Mouse (Mus musculus): ENCODE measurements around the gene Tgfb1i1.
A peak's percentile ranks its signal among the peaks of the same experiment; 100 is the strongest.

The Tgfb1i1 gene

GRCm38 (mm10) chr7:128284047-128284446 lies 37.4 kb downstream of the Tgfb1i1 start:
- Histone ChIP-seq H3K27me3 (ENCODE audit: insufficient read depth, low read length) (no peaks in the 10 kb centered on the region), H3K4me1 (replicated peaks; ENCODE audit: low read depth, low read length) (peaks cover 20% of the 10 kb centered on the region), H3K36me3 (ENCODE audit: insufficient read depth, low read length) (peaks cover 33% of the 10 kb centered on the region), H3K9me3 (ENCODE audit: low read length) (peaks cover 7% of the 10 kb centered on the region), H3K4me3 (replicated peaks; ENCODE audit: low read length) (no peak overlapping the region)
- TF ChIP-seq POU5F1 (IDR thresholded peaks at IDR 0.05; ENCODE audit: borderline replicate concordance, low read length) (no peak), NANOG (IDR thresholded peaks at IDR 0.05; ENCODE audit: borderline replicate concordance, low read length) (no peak), CTCF (conservative IDR thresholded peaks at IDR 0.05; ENCODE audit: low read length) (no peak)

- TF ChIP-seq NANOG (IDR thresholded peaks at IDR 0.05; ENCODE audit: borderline replicate concordance, low read length), result no peak
- TF ChIP-seq POU5F1 (IDR thresholded peaks at IDR 0.05; ENCODE audit: borderline replicate concordance, low read length), result no peak
- no peak for TF ChIP-seq CTCF (conservative IDR thresholded peaks at IDR 0.05; ENCODE audit: low read length)
- no peak overlapping the region for H3K4me3 ChIP-seq (replicated peaks; ENCODE audit: low read length)
- H3K27me3 ChIP-seq (ENCODE audit: insufficient read depth, low read length), result no peaks in the 10 kb centered on the region
Measured at GRCm38 (mm10) chr7:128285060-128285459, 38.4 kb downstream of the Tgfb1i1 start.

GRCm38 (mm10) chr7:128288923-128289544 lies 42.4 kb downstream of the Tgfb1i1 start:
- no peak for TF ChIP-seq NANOG (IDR thresholded peaks at IDR 0.05; ENCODE audit: borderline replicate concordance, low read length)
- no peak for TF ChIP-seq POU5F1 (IDR thresholded peaks at IDR 0.05; ENCODE audit: borderline replicate concordance, low read length)
- TF ChIP-seq CTCF (conservative IDR thresholded peaks at IDR 0.05; ENCODE audit: low read length), result peak; percentile 57
- no peaks in the 10 kb centered on the region for H3K27me3 ChIP-seq (ENCODE audit: insufficient read depth, low read length)
- no peaks in the 10 kb centered on the region for H3K9me3 ChIP-seq (ENCODE audit: low read length)
- no peak overlapping the region; the same call in 1 of the 2 replicates for H3K4me3 ChIP-seq (replicated peaks; ENCODE audit: low read length)
- peaks cover 25% of the 10 kb centered on the region for H3K4me1 ChIP-seq (replicated peaks; ENCODE audit: low read depth, low read length)
- peaks cover 50% of the 10 kb centered on the region for H3K36me3 ChIP-seq (ENCODE audit: insufficient read depth, low read length)

More at GRCm38 (mm10) chr7:128285060-128285459, 38.4 kb downstream of the Tgfb1i1 start:
- peaks cover 7% of the 10 kb centered on the region for H3K9me3 ChIP-seq (ENCODE audit: low read length)
- H3K36me3 ChIP-seq (ENCODE audit: insufficient read depth, low read length), result peaks cover 41% of the 10 kb centered on the region
- peaks cover 28% of the 10 kb centered on the region for H3K4me1 ChIP-seq (replicated peaks; ENCODE audit: low read depth, low read length)

- Histone ChIP-seq H3K9me3 (ENCODE audit: low read length) (no peaks in the 10 kb centered on the region), H3K4me1 (replicated peaks; ENCODE audit: low read depth, low read length) (peaks cover 25% of the 10 kb centered on the region), H3K27me3 (ENCODE audit: insufficient read depth, low read length) (peaks cover 7% of the 10 kb centered on the region), H3K36me3 (ENCODE audit: insufficient read depth, low read length) (peaks cover 37% of the 10 kb centered on the region), H3K4me3 (replicated peaks; ENCODE audit: low read length) (no peak overlapping the region)
- TF ChIP-seq CTCF (conservative IDR thresholded peaks at IDR 0.05; ENCODE audit: low read length) (no peak), POU5F1 (IDR thresholded peaks at IDR 0.05; ENCODE audit: borderline replicate concordance, low read length) (no peak), NANOG (IDR thresholded peaks at IDR 0.05; ENCODE audit: borderline replicate concordance, low read length) (no peak)
Measured at GRCm38 (mm10) chr7:128294785-128295184, 48.2 kb downstream of the Tgfb1i1 start.

GRCm38 (mm10) chr7:128296514-128296913 lies 49.9 kb downstream of the Tgfb1i1 start:
- peaks cover 23% of the 10 kb centered on the region for H3K36me3 ChIP-seq (ENCODE audit: insufficient read depth, low read length)
- H3K27me3 ChIP-seq (ENCODE audit: insufficient read depth, low read length), result peaks cover 13% of the 10 kb centered on the region
- TF ChIP-seq NANOG (IDR thresholded peaks at IDR 0.05; ENCODE audit: borderline replicate concordance, low read length) (no peak), CTCF (conservative IDR thresholded peaks at IDR 0.05; ENCODE audit: low read length) (no peak), POU5F1 (IDR thresholded peaks at IDR 0.05; ENCODE audit: borderline replicate concordance, low read length) (no peak)
- peaks cover 24% of the 10 kb centered on the region for H3K4me1 ChIP-seq (replicated peaks; ENCODE audit: low read depth, low read length)
- no peak overlapping the region; the same call in 1 of the 2 replicates for H3K4me3 ChIP-seq (replicated peaks; ENCODE audit: low read length)
- no peaks in the 10 kb centered on the region for H3K9me3 ChIP-seq (ENCODE audit: low read length)

GRCm38 (mm10) chr7:128297291-128297616 lies 50.6 kb downstream of the Tgfb1i1 start:
- TF ChIP-seq POU5F1 (IDR thresholded peaks at IDR 0.05; ENCODE audit: borderline replicate concordance, low read length) (no peak), NANOG (IDR thresholded peaks at IDR 0.05; ENCODE audit: borderline replicate concordance, low read length) (no peak), CTCF (conservative IDR thresholded peaks at IDR 0.05; ENCODE audit: low read length) (no peak)
- Histone ChIP-seq H3K4me1 (replicated peaks; ENCODE audit: low read depth, low read length) (peaks cover 24% of the 10 kb centered on the region), H3K4me3 (replicated peaks; ENCODE audit: low read length) (peak overlapping the region; percentile 90), H3K9me3 (ENCODE audit: low read length) (no peaks in the 10 kb centered on the region), H3K27me3 (ENCODE audit: insufficient read depth, low read length) (peaks cover 13% of the 10 kb centered on the region), H3K36me3 (ENCODE audit: insufficient read depth, low read length) (peaks cover 22% of the 10 kb centered on the region)

GRCm38 (mm10) chr7:128297617-128298480 lies 51.2 kb downstream of the Tgfb1i1 start, which contains the start of gene BC017158:
BC017158 (minus strand) TSS chr7:128298170.
- no peak for TF ChIP-seq NANOG (IDR thresholded peaks at IDR 0.05; ENCODE audit: borderline replicate concordance, low read length)
- TF ChIP-seq POU5F1 (IDR thresholded peaks at IDR 0.05; ENCODE audit: borderline replicate concordance, low read length), result no peak
- TF ChIP-seq CTCF (conservative IDR thresholded peaks at IDR 0.05; ENCODE audit: low read length), result no peak
- Histone ChIP-seq H3K4me1 (replicated peaks; ENCODE audit: low read depth, low read length) (peaks cover 24% of the 10 kb centered on the region), H3K9me3 (ENCODE audit: low read length) (no peaks in the 10 kb centered on the region)

More at GRCm38 (mm10) chr7:128297617-128298480, 51.2 kb downstream of the Tgfb1i1 start, which contains the start of gene BC017158:
- Histone ChIP-seq H3K27me3 (ENCODE audit: insufficient read depth, low read length) (peaks cover 13% of the 10 kb centered on the region), H3K36me3 (ENCODE audit: insufficient read depth, low read length) (peaks cover 17% of the 10 kb centered on the region), H3K4me3 (replicated peaks; ENCODE audit: low read length) (peak within 1 kb of the TSS; percentile 90)

All from E14TG2a.4 (cell line).